Mouse (Mus musculus) G1E (cell line): ENCODE measurements at regions not wholly inside any gene's neighbourhood (a gene's known extent, or its start where the extent isn't known, plus 50 kb on each side); places are given as distances from the start of the nearest gene placed in this dataset.

Source experiments
- ATAC-seq: 2 replicates; pipeline ENCODE4 v1.8.0; 2016; ENCODE audit warnings: mild to moderate bottlenecking; ENCODE audit not compliant: insufficient number of reproducible peaks, poor library complexity, low FRiP score, severe bottlenecking; ENCODE audit errors: extremely low read depth
- DNase-seq: peaks from one replicate; pipeline ENCODE4 v3.0.0; 2012; ENCODE audit warnings: low spot score
- H3K27me3 ChIP-seq: 2 replicates; pipeline ENCODE4 v1.6.1; 2012; ENCODE audit warnings: mild to moderate bottlenecking, low read length, inconsistent platforms; ENCODE audit not compliant: insufficient read depth
- H3K36me3 ChIP-seq: replicated peaks from 2 replicates; pipeline ENCODE3; 2012; ENCODE audit warnings: mild to moderate bottlenecking, inconsistent platforms
- H3K4me1 ChIP-seq: 2 replicates; pipeline ENCODE4 v1.6.1; 2012; ENCODE audit warnings: low read depth, low read length, inconsistent platforms, mixed read lengths; ENCODE audit not compliant: insufficient read depth
- H3K4me3 ChIP-seq: 2 replicates; pipeline ENCODE4 v1.5.1; 2012; ENCODE audit warnings: low read depth, mild to moderate bottlenecking, inconsistent platforms, low read length, moderate library complexity, mixed read lengths
- H3K9me3 ChIP-seq: replicated peaks from 2 replicates; pipeline ENCODE4 v1.6.1; 2012; ENCODE audit warnings: inconsistent platforms
- CTCF ChIP-seq: IDR thresholded peaks from 2 replicates; pipeline ENCODE4 v1.5.1; 2012; ENCODE audit warnings: low read depth, low read length, inconsistent platforms, mixed read lengths
- GATA1 ChIP-seq: IDR thresholded peaks from 2 replicates; pipeline ENCODE4 v1.6.1; 2012; ENCODE audit warnings: borderline replicate concordance, low read length, inconsistent platforms, mixed read lengths
- GATA2 ChIP-seq: IDR thresholded peaks from 2 replicates; pipeline ENCODE4 v1.6.1; 2012; ENCODE audit warnings: low read depth, low read length, inconsistent platforms, borderline replicate concordance
- POLR2AphosphoS5 ChIP-seq: IDR thresholded peaks from 2 replicates; pipeline ENCODE4 v1.6.1; 2012; ENCODE audit warnings: low read depth, low read length, inconsistent platforms; ENCODE audit not compliant: insufficient replicate concordance
- TAL1 ChIP-seq: conservative IDR thresholded peaks from 2 replicates; pipeline ENCODE4 v1.6.1; 2012; ENCODE audit warnings: low read depth, low read length, inconsistent platforms, mixed read lengths

GRCm38 (mm10) chr13:83987746-83988423, 234.2 kb upstream of the Tmem161b start:
- H3K9me3 ChIP-seq = no peaks in the 10 kb centered on the region
- ATAC-seq (no peak), DNase-seq (no peak)
- no peaks in the 10 kb centered on the region for H3K27me3 ChIP-seq
- H3K4me1 ChIP-seq = no peaks in the 10 kb centered on the region
- no peaks in the 10 kb centered on the region for H3K36me3 ChIP-seq
- H3K4me3 ChIP-seq = no peak overlapping the region
- TF ChIP-seq CTCF (no peak), TAL1 (no peak), GATA1 (no peak), POLR2AphosphoS5 (no peak), GATA2 (no peak)

DNA sequence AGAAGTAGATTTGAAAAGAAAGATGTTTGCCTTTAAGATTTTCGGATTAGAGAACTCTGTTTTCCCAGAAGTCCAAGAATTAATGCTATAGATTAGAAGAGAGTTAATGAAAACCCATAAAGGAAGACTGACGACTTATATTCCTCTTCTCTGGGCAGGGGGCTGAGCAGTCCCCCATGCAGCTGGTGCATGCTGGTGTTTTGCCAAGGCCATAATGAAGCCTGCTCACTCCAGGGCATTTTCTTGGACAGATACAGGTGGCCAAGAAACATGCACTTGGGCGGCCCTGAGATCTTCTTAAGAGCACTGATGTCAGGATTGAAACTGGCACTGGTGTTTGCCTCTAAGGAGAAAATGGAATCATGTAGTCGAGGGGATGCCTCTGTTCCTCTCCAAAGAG, 233.6 kb upstream of the Tmem161b start:
- Histone ChIP-seq H3K27me3 (no peaks in the 10 kb centered on the region), H3K4me3 (no peak overlapping the region), H3K36me3 (no peaks in the 10 kb centered on the region), H3K9me3 (no peaks in the 10 kb centered on the region), H3K4me1 (no peaks in the 10 kb centered on the region)
- no peak for ATAC-seq
- no peak for DNase-seq
- TF ChIP-seq CTCF (no peak), GATA1 (no peak), TAL1 (no peak), GATA2 (no peak), POLR2AphosphoS5 (no peak)

- no peak overlapping the region for H3K4me3 ChIP-seq
- ATAC-seq = no peak
- TF ChIP-seq TAL1 (no peak), GATA2 (no peak), CTCF (no peak), POLR2AphosphoS5 (no peak), GATA1 (no peak)
- H3K36me3 ChIP-seq = no peaks in the 10 kb centered on the region
- H3K9me3 ChIP-seq = no peaks in the 10 kb centered on the region
- H3K27me3 ChIP-seq = no peaks in the 10 kb centered on the region
- DNase-seq = no peak
- H3K4me1 ChIP-seq = no peaks in the 10 kb centered on the region
Measured at GRCm38 (mm10) chr13:83997599-83998369, 224.3 kb upstream of the Tmem161b start.

- Histone ChIP-seq H3K9me3 (no peaks in the 10 kb centered on the region), H3K36me3 (no peaks in the 10 kb centered on the region), H3K4me1 (no peaks in the 10 kb centered on the region), H3K27me3 (no peaks in the 10 kb centered on the region), H3K4me3 (no peak overlapping the region)
- ATAC-seq (no peak), DNase-seq (no peak)
- TF ChIP-seq POLR2AphosphoS5 = no peak
- no peak for TF ChIP-seq CTCF
- no peak for TF ChIP-seq GATA1
- TF ChIP-seq TAL1 = no peak
- no peak for TF ChIP-seq GATA2
Measured at GRCm38 (mm10) chr13:84021771-84022170, 200.3 kb upstream of the Tmem161b start.

- TF ChIP-seq TAL1 = no peak
- no peak for TF ChIP-seq CTCF
- no peaks in the 10 kb centered on the region for H3K4me1 ChIP-seq
- no peaks in the 10 kb centered on the region for H3K9me3 ChIP-seq
- no peak for ATAC-seq
- H3K36me3 ChIP-seq = no peaks in the 10 kb centered on the region
- DNase-seq = no peak
- H3K27me3 ChIP-seq = no peaks in the 10 kb centered on the region
- no peak overlapping the region for H3K4me3 ChIP-seq
Measured at GRCm38 (mm10) chr13:84023021-84023420, 199.1 kb upstream of the Tmem161b start.

- DNase-seq = no peak
- Histone ChIP-seq H3K27me3 (no peaks in the 10 kb centered on the region), H3K9me3 (no peaks in the 10 kb centered on the region), H3K36me3 (no peaks in the 10 kb centered on the region), H3K4me1 (no peaks in the 10 kb centered on the region), H3K4me3 (no peak overlapping the region)
- no peak for ATAC-seq
- no peak for TF ChIP-seq GATA2
- TF ChIP-seq TAL1 = no peak
- no peak for TF ChIP-seq GATA1
- no peak for TF ChIP-seq POLR2AphosphoS5
- TF ChIP-seq CTCF = no peak
Measured at GRCm38 (mm10) chr13:84023637-84024036, 198.5 kb upstream of the Tmem161b start.

- no peak for TF ChIP-seq POLR2AphosphoS5
- TF ChIP-seq GATA2 = no peak
- no peak for TF ChIP-seq CTCF
- no peak for TF ChIP-seq GATA1
- no peak for TF ChIP-seq TAL1
- Histone ChIP-seq H3K27me3 (no peaks in the 10 kb centered on the region), H3K4me1 (no peaks in the 10 kb centered on the region), H3K4me3 (no peak overlapping the region), H3K9me3 (no peaks in the 10 kb centered on the region), H3K36me3 (no peaks in the 10 kb centered on the region)
- DNase-seq = no peak
- no peak for ATAC-seq
Measured at GRCm38 (mm10) chr13:84025348-84025747, 196.7 kb upstream of the Tmem161b start.
